Mouse (Mus musculus) embryonic fibroblast, embryonic 13.5 days (primary cell): Measurements from ENCODE around the gene Irf4. TPM values are rescaled to one million over a fixed set of nuclear protein-coding genes. Genes with fewer than 3 reads are reported as not detected.

ENCODE experiments used
- H3K27ac ChIP-seq: 2 replicates; pipeline ENCODE4 v1.5.1; 2012; ENCODE audit warnings: low read length, control low read depth, inconsistent platforms; ENCODE audit not compliant: insufficient read depth
- H3K4me1 ChIP-seq: 2 replicates; pipeline ENCODE4 v1.6.1; 2011; ENCODE audit warnings: low read length; ENCODE audit not compliant: control insufficient read depth, insufficient read depth
- H3K4me3 ChIP-seq: 2 replicates; pipeline ENCODE4 v1.5.1; 2011; ENCODE audit warnings: mild to moderate bottlenecking, control low read depth, low read length; ENCODE audit not compliant: insufficient read depth
- CTCF ChIP-seq: IDR thresholded peaks from 2 replicates; pipeline ENCODE4 v1.5.1; 2011; ENCODE audit warnings: mild to moderate bottlenecking, control low read depth, low read length, moderate library complexity, borderline replicate concordance; ENCODE audit not compliant: insufficient read depth
- POLR2A ChIP-seq: IDR thresholded peaks from 2 replicates; pipeline ENCODE4 v1.6.1; 2011; ENCODE audit warnings: low read depth, mild to moderate bottlenecking, control low read depth, low read length, moderate library complexity
- polyA plus RNA-seq: library from polyadenylated mRNA; stranded (reverse); fragments of >200 nt; gene quantifications from 2 replicates; pipeline ENCODE4 v1.2.4, GENCODE M21; 2011; ENCODE audit warnings: low read depth; ENCODE audit not compliant: missing spikeins, insufficient read length

Irf4 gene
- polyA plus RNA-seq, result not detected in 2 replicates

DNA sequence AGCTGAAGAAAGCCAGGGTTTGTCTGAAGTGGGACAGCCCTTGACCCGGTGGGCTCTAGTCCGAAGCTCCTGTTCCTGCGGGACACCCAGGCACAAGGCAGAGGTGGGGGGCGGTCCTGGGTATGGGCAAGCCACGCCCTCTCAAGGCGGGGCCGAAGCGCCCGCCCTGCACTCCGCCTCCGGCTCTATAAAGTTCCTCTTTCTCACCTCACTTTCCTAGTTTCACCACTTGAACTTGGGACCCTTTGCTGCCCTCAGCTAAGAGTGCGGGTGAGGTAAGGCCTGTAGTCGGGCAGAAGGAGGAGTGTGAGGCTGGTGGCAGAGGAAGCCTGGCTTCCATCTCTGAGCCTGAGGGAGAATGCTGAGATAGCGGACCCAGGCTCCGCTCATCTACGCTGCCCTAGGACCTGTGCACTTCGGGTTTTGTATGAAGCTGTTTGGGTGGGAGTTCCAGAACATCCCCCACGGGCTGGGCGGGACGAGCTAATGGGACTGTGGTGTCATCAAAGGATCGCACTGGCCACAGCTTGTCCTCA lies at the start of gene Irf4:
Irf4 (plus strand) TSS at position 206 of the 536 bp plus-strand sequence.
- TF ChIP-seq POLR2A, result no peak
- no peak for TF ChIP-seq CTCF
- Histone ChIP-seq H3K27ac (no peak within 1 kb of the TSS), H3K4me3 (peak within 1 kb of the TSS; percentile 36), H3K4me1 (0 out of 2 replicates have a peak, but pooled peaks cover 3% of the 10 kb centered on the region)

DNA sequence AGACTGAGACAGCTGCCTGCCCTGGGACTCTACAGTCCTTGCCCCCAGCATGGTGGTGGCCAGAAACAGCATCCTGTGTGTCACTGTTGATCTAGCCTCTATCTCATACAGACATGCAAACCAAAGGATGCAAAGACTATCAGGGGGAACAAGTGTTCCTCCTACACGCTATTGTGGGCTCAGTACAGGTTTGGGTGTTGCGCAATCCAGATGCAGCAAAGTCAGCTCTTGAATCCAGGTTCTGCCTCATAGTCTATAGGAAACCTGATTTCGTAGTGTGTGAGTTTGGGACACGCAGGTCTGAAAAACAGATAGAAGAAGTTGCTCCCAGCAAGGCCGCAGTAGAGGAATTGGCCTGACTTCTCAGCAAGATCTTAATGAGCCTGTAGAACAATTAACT lies 46.3 kb upstream of the Irf4 start:
- no peak overlapping the region for H3K27ac ChIP-seq
- H3K4me3 ChIP-seq, result no peak overlapping the region
- 0 out of 2 replicates have a peak, but pooled peaks cover 2% of the 10 kb centered on the region for H3K4me1 ChIP-seq
- TF ChIP-seq CTCF (no peak), POLR2A (no peak)

DNA sequence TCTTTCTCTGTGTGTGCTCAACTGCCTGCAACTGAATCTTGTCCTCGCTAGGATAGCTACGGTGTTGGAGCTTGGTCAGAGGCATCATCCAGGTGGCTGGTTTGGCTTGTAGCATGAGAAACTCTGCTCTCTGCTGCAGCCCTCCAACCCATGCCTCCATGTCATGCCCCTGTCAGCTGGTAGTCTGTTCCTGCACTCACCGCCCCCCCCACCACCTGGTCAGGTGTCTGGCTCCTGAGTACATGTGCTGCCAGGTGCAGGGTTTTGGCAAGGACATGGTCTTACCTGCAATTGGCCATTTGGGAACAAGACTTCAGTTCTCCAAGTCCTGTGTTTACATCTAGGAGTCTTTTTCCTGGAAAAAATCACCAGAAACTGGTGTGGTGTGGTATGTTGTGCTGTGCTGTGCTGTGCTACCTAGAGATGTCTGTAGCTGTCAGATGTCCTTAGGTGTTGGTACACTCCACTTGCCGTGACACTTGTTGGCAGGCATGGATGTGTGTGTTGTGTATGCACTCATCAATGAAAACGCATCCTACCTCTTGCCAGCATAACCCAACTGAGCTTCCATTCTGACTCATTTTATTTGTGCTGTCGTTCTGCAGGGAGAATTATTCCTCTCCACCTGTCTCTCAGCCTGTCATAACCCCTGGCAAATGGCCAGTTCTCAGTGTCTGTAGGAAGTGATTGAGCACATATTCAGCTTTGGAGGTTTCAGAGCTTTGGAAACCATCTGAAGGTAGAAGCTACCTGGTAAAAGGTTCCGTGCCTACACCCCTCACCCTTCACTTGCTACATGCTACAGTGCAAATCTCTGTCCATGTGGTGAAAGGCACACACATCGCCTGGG lies 44.6 kb upstream of the Irf4 start:
- no peak for TF ChIP-seq POLR2A
- no peak for TF ChIP-seq CTCF
- no peak overlapping the region for H3K27ac ChIP-seq
- 0 out of 2 replicates have a peak, but pooled peaks cover 2% of the 10 kb centered on the region for H3K4me1 ChIP-seq
- H3K4me3 ChIP-seq, result no peak overlapping the region

DNA sequence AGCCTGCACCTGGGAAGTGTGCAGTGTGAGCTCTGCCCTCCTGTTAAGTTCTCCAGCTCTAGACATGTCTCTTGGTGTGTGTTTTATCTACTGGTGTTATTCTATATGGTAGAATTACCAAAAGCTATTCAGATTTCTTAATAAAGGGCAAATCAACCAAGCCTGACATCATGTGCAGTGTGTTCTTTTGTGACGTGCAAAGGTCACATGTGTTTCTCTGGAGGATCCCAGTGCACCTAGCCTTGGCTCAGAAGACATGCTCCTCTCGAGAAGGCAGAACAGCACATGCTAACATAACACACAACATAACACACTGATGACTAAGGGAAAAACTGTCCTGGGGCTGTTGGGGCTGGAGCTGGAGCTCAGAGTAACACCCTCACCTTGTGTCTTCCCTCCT lies 38.0 kb upstream of the Irf4 start:
- Histone ChIP-seq H3K4me1 (no peaks in the 10 kb centered on the region), H3K4me3 (no peak overlapping the region), H3K27ac (no peak overlapping the region)
- TF ChIP-seq CTCF (no peak), POLR2A (no peak)

DNA sequence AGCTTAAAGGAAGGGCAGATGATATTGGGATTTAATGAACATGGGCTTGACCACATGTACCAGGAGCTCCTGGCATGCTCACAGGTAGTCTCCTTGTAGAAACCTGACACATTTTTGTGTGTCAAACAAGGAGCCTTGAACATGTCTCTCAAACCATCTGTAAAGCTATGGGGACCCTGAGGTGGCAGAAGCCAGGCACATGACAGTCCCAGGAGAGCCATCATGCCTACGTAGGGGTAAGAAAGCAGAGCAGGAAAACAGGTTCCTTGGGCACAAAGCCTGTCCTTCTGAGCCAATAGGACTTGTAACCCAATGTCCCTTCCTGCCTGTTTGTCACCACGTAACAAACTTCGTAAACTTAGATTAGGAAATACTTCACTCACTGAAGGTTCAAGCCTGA lies 37.3 kb upstream of the Irf4 start:
- Histone ChIP-seq H3K4me1 (no peaks in the 10 kb centered on the region), H3K27ac (no peak overlapping the region), H3K4me3 (no peak overlapping the region)
- TF ChIP-seq POLR2A, result no peak
- TF ChIP-seq CTCF, result no peak

DNA sequence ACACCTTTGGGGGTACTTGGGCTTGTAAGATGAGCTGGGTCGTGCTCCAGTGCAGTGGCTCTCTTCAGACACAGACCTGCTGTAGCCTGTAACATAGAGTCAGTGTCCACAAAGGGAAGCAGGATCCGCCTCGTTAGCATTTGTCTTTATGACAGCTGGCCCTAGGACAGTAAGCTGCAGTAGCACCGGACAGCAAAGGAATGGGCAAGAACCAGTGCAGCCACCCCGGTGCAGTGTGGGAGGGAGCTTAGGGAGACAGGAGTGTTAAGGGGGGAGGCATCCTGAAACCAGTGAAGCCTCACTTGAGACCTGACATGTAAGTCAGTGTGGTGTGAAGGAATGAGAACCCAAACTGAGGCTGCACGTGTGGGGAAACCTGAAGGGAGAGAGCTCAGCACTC lies 36.7 kb upstream of the Irf4 start:
- no peak for TF ChIP-seq POLR2A
- TF ChIP-seq CTCF, result no peak
- no peak overlapping the region for H3K4me3 ChIP-seq
- H3K27ac ChIP-seq, result no peak overlapping the region
- H3K4me1 ChIP-seq, result no peaks in the 10 kb centered on the region

DNA sequence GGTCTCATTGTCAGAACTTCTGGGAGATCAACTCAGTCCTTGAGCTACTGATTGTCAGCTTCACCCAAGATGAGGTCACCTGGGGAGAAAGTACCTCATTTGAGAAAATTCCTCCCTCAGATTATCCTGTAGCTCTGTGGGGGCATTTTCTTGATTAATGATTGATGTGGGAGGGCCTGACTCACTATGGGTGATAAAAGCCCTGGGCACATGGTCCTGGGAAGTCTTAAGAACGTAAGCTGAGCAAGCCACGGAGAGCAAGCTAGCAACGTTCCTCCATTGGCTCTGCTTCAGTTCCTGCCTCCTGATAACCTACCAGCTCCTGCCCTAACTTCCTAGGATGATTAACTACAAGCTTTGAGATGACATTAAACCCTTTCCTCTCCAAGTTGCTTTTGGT lies 35.4 kb upstream of the Irf4 start:
- Histone ChIP-seq H3K4me3 (no peak overlapping the region), H3K27ac (no peak overlapping the region), H3K4me1 (no peaks in the 10 kb centered on the region)
- no peak for TF ChIP-seq POLR2A
- no peak for TF ChIP-seq CTCF

DNA sequence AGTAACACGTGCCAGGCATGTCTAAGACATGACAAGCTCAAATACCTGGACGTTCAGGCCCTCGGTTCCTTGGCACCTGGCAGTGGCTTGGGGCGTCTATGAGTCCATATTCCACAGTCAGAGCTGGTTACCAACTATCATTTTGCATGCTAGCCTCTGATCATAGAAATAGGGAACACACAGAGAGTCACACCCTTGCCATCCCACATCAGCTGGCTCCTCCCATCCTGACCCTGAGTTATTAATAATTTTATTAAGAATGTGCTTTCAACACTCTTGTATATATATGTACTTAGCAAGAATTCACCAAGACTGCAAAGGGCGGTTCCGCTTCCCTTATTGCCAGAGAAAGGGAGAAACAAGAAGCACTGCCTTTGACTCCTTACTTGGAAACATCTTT lies 34.5 kb upstream of the Irf4 start:
- Histone ChIP-seq H3K4me3 (no peak overlapping the region), H3K4me1 (no peaks in the 10 kb centered on the region), H3K27ac (no peak overlapping the region)
- TF ChIP-seq CTCF, result no peak
- no peak for TF ChIP-seq POLR2A

DNA sequence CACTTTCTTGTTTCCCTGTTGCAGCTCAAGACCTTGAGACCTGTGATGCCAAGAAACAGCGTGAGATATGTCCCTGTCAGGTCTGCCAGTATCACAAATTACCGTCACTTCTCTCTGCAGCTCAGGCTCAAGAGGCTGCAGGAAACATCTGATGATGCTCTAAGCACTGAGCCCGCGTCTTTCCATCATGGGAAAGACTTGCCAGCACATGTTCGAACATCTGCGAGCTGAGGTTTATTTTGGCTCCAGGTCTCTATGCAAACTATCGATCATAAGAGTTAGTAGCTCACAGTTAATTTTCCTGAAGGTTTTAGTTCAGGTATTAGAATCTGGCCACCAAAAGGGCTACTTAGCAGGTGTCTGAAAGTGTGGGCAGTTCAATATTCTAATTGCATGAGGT lies 34.0 kb upstream of the Irf4 start:
- no peak overlapping the region for H3K27ac ChIP-seq
- no peak overlapping the region for H3K4me3 ChIP-seq
- H3K4me1 ChIP-seq, result no peaks in the 10 kb centered on the region
- TF ChIP-seq POLR2A, result no peak
- no peak for TF ChIP-seq CTCF

DNA sequence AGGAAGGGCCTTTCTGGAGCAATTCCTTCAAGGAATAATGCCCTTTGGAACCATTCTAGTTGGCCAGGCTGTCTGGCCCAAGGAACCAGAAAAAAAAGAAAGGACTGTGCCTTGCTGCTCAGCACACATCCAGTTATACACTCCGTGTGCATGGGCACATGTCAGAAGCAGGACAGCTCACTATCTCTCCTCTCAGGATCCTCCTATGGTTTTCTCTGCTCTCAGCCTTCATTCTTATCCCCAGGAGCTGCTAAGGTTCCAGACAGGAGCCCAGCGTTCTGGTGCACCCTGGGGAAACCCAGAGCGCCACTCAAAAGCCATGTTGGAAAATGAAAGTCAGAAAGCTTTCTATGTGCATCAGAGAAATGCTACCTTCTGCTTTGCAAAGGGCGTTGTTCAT lies 33.5 kb upstream of the Irf4 start:
- no peak overlapping the region for H3K4me3 ChIP-seq
- no peaks in the 10 kb centered on the region for H3K4me1 ChIP-seq
- no peak for TF ChIP-seq POLR2A
- TF ChIP-seq CTCF, result no peak
- H3K27ac ChIP-seq, result no peak overlapping the region

DNA sequence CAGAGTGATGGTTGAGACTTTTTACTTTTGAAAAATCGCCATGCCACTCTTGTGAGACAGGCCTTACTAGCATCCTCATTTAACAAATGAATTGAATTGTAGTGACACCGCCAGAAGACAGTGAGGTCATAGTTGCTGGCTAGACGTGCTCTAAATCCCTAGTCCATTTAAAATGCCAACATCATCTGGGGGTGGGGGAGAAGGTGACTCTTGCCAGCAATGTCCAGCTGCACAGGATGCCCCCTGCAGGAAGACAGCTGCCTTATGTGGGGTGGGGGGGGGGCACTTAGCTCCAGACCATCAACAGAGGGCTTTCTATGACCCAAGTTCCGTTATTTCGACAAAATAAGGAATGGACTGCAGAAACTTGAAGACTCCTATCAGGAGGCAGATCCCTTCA lies 32.4 kb upstream of the Irf4 start:
- H3K27ac ChIP-seq, result no peak overlapping the region
- no peaks in the 10 kb centered on the region for H3K4me1 ChIP-seq
- H3K4me3 ChIP-seq, result no peak overlapping the region
- TF ChIP-seq CTCF (no peak), POLR2A (no peak)
